Mouse (Mus musculus): ENCODE results near the gene Slc30a7.

The Slc30a7 gene

GRCm38 (mm10) chr3:116006978-116007940 lies at the start of gene Slc30a7, which contains the start of gene Extl2:
Gene Slc30a7, minus strand, starts transcription at chr3:116007406.
Gene Extl2, plus strand, starts transcription at chr3:116007462.
- peak; percentile 64 for DNase-seq (ENCODE audit: low read depth, low spot score)

- DNase-seq (ENCODE audit: low read depth, low spot score) = no peak
Observed at GRCm38 (mm10) chr3:116047034-116047433, 39.8 kb upstream of the Slc30a7 start.

DNA sequence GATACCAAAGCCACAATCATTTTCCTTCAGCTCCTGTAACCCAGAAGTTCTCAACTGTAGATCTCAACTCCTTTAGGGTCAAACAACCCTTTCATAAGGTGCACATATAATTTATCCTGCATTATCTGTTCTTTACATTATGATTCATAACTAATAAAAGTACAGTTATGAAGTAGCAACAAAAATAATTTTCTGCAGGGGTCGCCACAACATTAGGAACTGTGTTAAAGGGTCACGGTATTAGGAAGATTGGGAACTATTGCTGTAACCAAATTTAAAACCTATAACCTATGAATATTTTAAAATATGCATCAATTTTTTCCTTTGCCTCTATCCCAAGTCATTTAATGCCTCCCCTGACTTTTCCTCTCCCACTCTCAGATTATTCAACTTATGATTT lies 38.8 kb upstream of the Slc30a7 start:
- DNase-seq (ENCODE audit: low read depth, low spot score) = no peak

GRCm38 (mm10) chr3:116040776-116041175 lies 33.6 kb upstream of the Slc30a7 start:
- no peak for DNase-seq (ENCODE audit: low read depth, low spot score)

- peak; percentile 39 for DNase-seq (ENCODE audit: low read depth, low spot score)
Observed at GRCm38 (mm10) chr3:116033871-116034222, 26.6 kb upstream of the Slc30a7 start.

DNA sequence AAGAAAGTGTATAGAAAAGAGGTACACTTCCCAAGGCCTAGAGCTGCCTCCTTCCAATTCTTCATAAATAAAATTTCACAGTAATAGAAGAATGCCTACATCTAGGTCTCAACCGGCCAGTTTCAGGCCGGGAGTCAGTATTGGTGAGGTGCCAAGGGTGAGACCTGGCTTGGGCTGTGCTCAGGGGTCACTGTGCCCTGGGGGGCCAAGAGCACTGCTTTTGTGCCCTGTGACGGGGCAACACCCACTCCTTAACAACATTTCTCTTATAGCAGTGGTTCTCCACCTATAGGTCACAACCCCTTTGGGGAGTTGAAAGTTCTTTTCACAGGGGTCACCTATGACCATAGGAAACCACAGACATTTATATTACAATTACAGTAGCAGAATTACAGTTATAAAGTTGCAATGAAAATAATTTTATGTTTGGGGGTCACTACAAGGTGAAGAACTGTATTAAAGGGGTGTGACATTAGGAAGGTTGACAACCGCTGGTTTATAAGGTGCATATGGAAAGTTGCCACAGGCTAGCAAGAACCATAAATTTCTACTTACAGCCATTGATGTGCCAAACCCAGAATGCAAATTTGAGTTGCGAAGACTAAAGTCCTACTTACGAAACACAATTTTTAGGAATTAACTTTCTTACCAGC lies 26.1 kb upstream of the Slc30a7 start:
- no peak for DNase-seq (ENCODE audit: low read depth, low spot score)

DNA sequence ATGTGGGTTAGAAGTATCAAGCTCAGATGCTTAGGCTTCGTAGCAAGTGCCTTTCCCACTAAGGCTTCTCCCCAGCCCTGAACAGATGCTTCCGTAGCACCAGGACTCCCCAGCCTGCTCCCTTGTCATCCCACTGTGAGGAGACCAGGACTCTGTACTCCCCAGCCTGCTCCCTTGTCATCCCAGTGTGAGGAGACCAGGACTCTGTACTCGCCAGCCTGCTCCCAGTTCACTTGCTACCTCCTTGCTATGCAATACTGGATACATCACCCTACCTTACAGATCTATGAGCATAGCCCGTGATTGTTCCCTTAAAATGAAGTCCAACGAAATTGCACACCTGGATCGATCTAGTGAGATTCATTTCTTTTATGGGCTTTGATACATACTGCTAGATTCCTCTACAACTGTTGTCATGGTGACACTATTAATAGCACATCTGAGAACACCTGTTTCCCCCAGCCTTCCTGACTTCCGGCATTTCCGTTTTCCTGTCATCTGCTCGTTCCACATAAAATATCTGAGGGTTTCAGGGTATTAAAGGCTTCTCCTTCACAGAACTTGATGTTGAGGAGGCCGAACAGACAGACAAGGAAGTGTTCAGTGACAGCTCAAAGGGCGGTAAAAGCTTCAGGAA lies 23.1 kb upstream of the Slc30a7 start:
- DNase-seq (ENCODE audit: low read depth, low spot score) = no peak

- no peak for DNase-seq (ENCODE audit: low read depth, low spot score)
Observed at GRCm38 (mm10) chr3:116026996-116027395, 19.8 kb upstream of the Slc30a7 start.

- DNase-seq (ENCODE audit: low read depth, low spot score) = no peak
Observed at GRCm38 (mm10) chr3:116025701-116026100, 18.5 kb upstream of the Slc30a7 start.

DNA sequence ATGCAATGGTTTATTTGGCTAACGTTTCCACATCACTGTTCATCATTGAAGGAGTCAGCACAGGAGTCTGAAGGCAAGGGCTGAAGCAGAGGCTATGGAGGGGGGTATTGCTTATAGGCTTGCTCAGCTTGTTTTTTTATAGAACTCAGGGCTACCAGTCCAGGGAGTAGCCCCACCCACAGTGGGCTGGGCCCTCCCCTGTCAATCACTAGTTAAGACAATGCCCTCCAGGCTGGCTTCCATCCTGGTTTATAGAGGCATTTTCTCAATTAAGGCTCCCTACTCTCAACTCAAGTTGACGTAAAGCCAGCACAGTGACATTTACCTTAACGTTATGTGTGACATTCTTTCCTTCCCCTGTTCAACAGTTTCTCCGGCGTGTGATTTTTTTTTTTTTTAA lies 17.5 kb upstream of the Slc30a7 start:
- DNase-seq (ENCODE audit: low read depth, low spot score) = no peak

GRCm38 (mm10) chr3:116024236-116024635 lies 17.0 kb upstream of the Slc30a7 start:
- DNase-seq (ENCODE audit: low read depth, low spot score) = no peak

DNA sequence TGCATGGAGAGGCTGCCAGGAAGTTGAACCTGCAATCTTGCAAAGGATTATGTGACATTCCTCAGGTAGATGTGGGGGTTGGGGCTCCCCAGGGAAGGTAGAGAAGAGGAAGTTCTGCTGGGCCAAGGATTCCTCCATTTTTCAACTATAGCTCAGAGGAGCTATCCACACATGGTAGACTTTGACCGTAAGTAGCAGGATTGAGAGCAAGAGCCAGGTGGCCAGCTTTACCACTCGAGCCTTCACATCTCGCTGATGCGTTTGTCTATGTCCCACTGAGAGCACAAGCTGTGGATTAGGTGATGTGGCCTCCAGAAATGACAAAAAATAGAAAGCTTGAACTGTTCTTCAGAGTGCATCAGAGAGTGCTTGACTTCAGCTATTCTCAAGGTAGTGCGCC lies 11.9 kb upstream of the Slc30a7 start:
- no peak for DNase-seq (ENCODE audit: low read depth, low spot score)

DNA sequence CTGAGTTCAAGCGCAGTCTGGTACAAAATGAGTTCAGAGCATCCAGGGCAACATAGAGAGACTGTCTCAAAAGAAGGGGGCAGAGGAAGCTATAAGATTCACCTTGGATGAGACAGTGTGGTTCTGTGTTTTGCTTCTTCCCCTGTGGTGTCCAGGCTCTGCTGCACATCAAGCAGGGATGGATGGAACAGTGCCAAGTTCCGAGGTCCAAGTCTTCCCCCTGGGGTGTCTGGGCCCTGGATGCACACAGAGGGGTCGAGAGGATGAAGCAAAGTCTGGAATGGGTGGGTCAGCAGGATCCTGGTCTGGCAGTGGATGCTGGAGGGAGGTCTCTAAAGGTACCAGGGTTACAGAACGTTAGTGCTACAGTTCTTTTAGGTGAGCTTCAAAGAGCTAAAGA lies 11.4 kb upstream of the Slc30a7 start:
- no peak for DNase-seq (ENCODE audit: low read depth, low spot score)

- no peak for DNase-seq (ENCODE audit: low read depth, low spot score)
Observed at GRCm38 (mm10) chr3:116016116-116016515, 8.9 kb upstream of the Slc30a7 start.

DNA sequence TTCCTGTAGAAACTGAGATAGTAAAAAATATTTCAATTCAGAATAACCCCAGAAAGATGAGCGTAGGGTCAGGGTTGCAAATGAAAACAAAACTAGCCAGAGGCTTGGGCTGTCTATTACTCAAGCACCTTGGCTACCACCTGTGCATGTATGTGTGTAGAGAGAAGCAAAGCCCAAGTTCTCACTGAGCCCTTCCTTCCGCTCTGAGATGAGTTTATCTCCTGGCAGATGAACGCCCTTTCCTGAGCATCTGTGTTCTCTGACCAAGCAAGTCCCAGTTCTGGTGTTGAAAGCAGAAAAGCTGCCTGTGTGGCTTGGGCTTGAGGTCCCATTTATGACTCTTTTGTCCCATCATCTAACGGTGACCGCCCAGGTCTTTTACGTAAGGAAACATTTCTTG lies 7.7 kb upstream of the Slc30a7 start:
- no peak for DNase-seq (ENCODE audit: low read depth, low spot score)

DNA sequence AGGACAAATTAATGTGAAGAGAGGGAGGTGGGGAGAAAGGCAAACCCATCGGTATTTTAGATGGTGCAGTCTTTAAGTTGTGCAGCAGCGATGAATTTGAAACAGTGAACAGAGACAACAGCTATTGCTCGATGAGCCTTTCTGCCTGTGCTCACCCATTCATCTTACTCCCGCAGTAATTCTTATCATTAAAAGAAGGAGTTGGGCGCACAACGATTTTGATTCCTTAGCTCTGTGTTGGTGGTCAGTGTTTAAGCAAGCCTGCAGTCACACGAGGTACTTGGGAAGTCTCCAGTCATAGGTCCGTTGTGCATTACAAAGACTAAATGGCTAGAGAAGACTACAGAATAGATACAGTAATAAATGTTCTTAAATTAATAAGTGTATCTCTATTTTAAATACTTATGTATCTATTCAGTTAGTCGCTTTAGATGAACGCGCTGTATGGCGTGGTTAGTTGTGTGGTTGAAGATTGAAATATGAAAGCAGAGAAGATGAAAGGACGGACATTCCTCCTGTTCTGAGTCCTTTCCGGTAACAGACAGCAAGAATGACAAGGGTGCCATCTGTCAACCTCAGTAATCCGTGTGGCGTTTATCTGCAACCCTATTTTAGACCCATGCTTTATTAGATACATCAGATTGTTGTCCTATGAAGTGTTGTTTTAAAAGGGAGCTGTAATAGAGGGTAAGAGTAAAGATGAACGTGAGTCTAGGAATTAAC lies 2.6 kb upstream of the Slc30a7 start:
- DNase-seq (ENCODE audit: low read depth, low spot score) = no peak

GRCm38 (mm10) chr3:116007941-116008440 lies 785 bp upstream of the Slc30a7 start:
- DNase-seq (ENCODE audit: low read depth, low spot score) = peak; percentile 68

- DNase-seq (ENCODE audit: low read depth, low spot score) = no peak
Observed at GRCm38 (mm10) chr3:116006284-116006977, 775 bp downstream of the Slc30a7 start.

DNA sequence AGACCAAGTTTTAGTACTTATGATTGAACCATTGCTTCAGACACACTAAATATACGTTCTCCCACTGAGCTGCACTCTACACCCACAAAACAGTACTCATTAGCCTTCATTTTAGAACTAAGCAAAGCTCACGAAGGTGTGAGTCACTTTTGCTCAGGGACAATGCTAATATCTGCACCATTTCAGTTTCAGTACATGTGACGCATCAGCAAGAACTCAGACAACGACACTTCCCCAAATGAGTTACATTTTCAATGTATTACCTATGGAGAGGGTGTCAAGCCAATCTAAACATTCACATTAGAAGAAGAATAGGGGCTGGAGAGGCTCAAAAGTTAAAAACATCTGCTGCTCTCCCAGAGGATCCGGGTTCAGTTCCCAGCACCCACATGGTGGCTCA lies 10.3 kb downstream of the Slc30a7 start:
- no peak for DNase-seq (ENCODE audit: low read depth, low spot score)

DNA sequence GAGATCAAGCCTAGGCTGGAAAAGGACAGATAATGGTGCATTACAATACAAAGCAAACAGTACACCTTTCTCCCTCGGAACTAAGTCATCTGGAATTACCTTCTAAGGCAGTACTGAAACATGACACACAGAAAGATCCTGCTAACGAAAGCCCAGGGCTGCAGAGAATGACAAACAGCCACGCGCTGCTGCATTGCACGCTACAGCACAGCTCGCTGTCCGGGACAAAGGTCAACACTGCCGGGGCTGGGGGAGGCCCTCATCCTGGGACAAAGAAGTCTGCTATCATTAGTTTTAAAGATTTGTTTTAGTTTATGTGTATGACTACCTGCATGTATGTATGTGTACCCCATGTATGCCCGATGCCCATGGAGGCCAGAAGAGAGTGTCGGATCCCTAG lies 14.2 kb downstream of the Slc30a7 start:
- no peak for DNase-seq (ENCODE audit: low read depth, low spot score)

GRCm38 (mm10) chr3:115992588-115992987 lies 14.6 kb downstream of the Slc30a7 start:
- no peak for DNase-seq (ENCODE audit: low read depth, low spot score)
